Mouse (Mus musculus) layer of hippocampus, postnatal 25 days (tissue): ENCODE data around the gene Rfxank. TPM values are rescaled to one million over a fixed set of nuclear protein-coding genes. Genes with fewer than 3 reads are reported as not detected.
A peak's percentile ranks its signal among the peaks of the same experiment; 100 is the strongest.

Experiments
- DNase-seq, 2 experiments: peaks; one replicate each; pipeline ENCODE4 v3.0.0; 2022; ENCODE audit warnings: mixed read lengths in 2 of 2, low spot score in 1 of 2; ENCODE audit errors: extremely low spot score in 1 of 2
- total RNA-seq, 2 experiments: library from RNA; stranded (reverse); gene quantifications; 2 replicates each; pipeline ENCODE4 v1.2.3; 2021

Rfxank gene
- total RNA-seq, 2 experiments from 2014 or later: 11.8 to 12.0 TPM

DNA sequence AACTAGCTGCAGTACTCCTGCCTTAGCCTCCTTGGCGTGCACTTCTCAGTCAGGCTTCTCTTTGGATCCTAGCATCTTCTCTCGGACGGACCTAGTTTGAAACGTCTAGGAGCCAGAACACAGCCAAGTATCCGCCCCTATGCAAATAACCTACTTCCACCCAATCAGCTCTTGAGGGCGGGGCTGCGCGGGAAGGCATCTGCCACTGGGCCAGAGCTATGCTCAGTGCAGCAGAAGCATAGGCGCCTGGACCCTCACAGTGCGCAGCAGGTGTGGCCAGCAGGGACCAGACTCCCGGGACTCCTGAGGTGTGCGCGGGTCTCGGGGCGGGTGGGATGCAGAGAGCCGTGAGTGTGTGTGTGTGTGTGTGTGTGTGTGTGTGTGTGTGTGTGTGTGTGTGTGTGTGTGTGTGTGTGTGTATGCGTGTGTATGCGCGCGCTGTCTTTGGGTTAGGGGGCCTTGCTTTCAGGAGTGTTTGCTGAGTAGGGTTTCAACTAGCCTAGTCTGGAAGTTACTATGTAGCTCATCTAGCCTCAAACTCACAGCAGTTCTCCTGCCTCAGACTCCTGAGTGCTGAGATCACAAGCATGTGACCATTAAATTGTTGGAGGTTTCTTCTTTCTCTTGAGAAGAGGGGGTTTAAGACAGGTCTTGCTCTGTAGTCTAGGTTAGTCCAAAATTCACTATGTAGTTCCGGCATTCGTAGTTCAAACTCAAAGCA, 13.7 kb upstream of the Rfxank start:
- peak; percentile 22 to 49 for DNase-seq

GRCm38 (mm10) chr8:70150158-70150557, 11.2 kb upstream of the Rfxank start:
- DNase-seq: no peak

DNA sequence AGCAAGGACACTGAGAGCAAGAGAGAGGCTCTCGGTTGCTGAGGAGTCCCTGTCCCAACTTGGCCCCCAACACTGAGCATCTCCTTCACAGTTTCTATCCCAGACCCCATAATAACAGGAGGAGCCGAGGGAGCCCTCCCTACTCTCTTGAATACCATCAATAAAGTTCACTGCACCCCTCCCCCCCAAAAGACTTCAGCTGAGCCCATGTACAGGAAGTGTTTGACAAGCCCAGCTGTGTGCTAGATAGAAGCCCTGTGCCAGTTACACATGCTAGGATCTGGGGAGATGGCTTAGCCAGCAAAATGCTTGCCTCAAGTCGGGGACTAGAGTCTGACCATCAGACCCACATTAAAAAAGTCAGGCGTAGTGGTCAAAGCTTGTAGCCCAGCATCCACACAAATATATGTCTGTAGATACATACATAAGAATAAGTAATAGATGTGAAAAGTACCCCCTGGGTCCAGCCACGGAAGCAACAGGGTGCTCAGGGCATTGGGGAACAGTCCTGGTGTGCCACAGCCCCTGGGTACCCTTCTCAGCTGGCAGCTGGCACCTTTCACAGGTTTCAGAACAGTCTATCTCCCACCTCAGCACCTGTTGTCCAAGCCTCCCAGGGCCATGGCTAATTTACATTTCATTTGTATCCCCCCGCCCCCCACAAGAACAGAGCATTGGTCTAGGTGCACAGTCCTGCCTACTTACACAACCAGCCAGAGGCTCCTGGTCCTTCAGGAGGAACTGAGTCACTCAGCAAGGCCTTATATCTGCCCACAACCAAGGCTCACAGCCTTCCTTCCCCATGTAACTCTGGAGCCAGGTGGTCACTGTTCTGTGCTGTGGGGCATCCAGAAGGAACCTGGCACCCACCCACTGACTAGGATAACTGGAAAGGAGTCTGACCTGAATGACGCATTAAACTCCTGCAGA, 9.0 kb upstream of the Rfxank start:
- DNase-seq: no peak

DNA sequence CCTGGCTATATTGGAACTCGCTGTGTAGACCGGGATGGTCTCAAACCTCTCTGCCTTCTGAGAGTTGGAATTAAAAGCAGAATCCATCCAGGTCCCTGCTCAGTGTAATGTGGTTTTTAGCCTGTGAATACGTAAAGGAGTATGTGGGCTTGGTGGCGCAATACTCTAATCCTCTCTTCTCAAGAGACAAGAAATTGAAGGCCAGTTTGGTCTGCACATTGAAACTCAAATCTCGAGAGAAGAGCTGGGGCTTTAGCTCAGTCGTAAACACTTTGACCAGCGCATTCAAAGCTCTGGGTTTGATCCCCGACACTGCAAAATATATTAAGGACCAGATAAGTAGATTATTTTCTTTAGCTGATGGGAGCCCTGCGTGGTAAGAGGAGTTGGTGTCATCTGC, 1.0 kb upstream of the Rfxank start:
- no peak for DNase-seq

- DNase-seq: no peak
These were observed 1.1 kb downstream of the Rfxank start for GRCm38 (mm10) chr8:70137890-70138289.

DNA sequence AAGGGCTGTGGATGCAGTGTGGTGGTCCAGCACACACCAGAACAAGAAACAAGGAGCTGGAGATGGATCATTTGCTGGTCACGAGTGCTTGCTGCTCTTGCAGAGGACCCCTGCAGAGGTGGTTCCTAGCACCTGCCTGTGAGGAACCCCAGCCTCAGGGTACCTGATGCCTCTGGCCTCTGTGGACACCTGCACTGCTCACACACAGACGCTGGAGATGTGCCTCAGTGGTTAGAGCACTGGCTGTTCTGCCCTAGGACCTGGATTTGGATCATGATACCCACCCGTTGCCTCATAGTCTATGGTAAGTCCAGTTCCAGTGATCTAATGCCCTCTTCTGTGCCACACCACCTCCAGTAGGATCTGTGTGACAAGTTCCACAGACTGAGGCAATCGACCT, 2.4 kb downstream of the Rfxank start:
- DNase-seq: no peak

GRCm38 (mm10) chr8:70134931-70135330, 4.0 kb downstream of the Rfxank start:
- no peak for DNase-seq

GRCm38 (mm10) chr8:70134086-70134485, 4.9 kb downstream of the Rfxank start:
- no peak for DNase-seq

DNA sequence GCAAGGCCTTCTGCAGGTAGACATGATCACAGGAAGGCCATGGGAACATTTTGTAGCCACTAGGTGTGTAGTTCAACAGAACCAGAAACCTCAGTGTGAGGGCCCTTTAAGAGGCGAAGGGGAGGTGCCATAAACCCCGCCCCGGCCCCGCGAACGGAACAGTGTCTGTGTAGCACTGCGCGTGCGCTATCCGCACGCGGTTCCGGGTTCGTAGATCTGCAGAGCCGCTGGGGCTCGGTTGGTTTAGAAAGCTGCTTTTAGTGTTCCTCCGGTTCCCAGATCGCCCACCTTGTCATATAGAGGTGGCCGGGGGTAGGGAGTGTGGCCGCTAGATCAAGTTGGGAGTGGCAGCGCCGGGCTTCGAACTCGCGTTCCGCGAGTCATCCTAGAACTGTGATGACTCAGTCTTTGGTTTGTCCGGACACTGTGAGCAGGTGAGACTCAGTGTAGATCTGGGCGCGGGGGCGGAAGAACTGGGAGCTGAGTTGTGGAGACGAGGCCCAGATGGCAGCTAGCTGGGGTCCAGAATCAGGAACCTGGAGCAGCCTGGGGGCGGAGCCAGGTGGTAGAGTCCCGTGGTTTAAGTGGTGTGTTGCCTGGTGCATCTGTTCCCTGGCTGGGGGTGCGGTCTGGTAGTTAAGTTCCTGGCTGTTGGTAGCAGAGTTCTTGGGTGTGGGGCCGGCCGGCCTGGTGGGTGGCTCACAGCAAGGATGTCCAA, 7.6 kb downstream of the Rfxank start, which contains the start of gene Nr2c2ap:
Gene Nr2c2ap, plus strand, starts transcription at position 168 of the 718 bp plus-strand sequence.
- peak; percentile 63 to 73 for DNase-seq

GRCm38 (mm10) chr8:70130066-70130465, 8.9 kb downstream of the Rfxank start:
- DNase-seq: no peak

GRCm38 (mm10) chr8:70129309-70129952, 9.5 kb downstream of the Rfxank start:
- DNase-seq: peak; percentile 53 to 64

DNA sequence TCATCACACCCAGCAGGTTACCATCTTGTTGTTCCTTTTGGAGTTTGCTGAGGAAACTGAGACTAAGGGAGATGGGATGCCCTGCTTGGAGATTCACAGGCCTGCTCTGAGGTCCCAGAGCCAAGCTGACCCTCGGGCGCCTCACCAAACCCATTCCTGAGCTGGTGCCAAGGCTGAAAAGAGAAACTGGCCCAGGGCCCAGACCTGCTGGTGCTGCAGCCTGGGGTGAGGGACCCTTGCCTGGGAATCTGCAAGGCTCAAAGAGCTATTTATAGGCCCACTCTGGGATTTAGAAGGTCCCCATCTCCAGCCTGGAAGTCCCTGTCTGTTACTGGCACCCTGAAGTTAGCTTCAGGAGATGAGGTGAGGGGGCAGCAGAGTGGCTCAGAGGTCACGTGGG, 10.5 kb downstream of the Rfxank start:
- peak in 1 of 2 experiments; percentile 65 for DNase-seq

DNA sequence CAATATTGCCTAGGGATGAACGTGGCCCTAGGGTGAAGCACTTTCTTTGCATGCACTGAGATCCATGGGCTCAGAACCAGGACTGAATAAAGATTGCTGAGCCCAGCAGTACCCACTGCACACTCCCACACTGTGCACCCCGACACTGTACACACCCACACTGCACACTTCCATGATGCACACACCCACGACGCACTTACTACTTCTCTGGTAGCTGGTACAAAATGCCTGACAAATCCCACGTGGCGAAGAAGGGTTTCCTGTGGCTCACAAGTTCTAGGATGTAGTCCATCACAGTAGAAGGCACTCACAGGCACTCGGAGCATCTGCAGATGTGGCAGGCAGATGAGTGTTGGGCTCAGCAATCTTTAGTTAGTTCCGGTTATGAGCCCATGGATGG, 14.0 kb downstream of the Rfxank start:
- DNase-seq: no peak

GRCm38 (mm10) chr8:70122863-70123262, 16.1 kb downstream of the Rfxank start:
- DNase-seq: no peak

GRCm38 (mm10) chr8:70120667-70121066, 18.3 kb downstream of the Rfxank start, which contains the start of gene Ncan:
Ncan (minus strand) TSS chr8:70120873.
- DNase-seq: peak; percentile 93 to 95

- DNase-seq: no peak
These were observed 19.9 kb downstream of the Rfxank start for GRCm38 (mm10) chr8:70118726-70119700.

DNA sequence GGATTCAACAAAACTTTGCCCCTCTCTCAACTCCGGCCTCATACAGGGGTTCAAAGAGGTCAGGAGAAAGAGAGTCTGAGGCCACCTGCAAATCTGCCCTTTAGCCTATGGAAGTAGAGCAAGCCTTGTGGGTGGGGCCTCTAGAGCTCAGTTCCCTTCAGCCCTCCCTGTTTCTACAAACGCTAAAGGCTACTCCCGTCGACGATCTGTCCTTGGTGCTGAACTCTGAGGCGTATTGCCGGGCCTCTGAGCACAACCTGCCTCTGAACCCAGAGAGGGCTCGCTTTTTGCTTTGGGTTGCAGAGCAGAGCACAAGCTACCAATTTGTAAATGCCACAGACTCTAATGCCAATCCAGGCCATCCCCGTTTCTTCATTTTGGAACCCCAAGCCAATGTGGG, 21.3 kb downstream of the Rfxank start:
- no peak for DNase-seq

DNA sequence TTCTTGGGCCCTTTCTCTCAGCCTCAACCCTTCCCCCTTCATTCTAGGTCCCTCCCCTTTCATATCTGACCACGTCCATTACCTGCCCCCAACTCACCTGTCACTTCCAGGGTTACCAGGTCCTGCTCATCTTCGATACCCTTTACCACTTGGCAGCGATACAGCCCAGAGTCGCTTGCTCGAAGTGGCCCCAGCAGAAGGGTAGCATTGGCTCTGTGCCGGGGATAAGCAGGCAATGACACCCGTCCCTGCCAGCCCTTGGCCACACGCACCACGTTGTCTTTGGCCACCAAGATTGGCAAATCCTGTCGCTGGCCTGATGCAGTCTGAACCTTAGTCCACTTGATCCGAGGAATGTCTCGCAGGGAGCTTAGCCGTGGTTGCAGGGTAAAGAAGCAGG, 24.1 kb downstream of the Rfxank start:
- DNase-seq: no peak

GRCm38 (mm10) chr8:70114488-70114887, 24.5 kb downstream of the Rfxank start:
- DNase-seq: no peak
